Mouse (Mus musculus) kidney, embryonic 14.5 days (tissue): Measurements from ENCODE around the gene Arhgef40. TPM values are rescaled to one million over a fixed set of nuclear protein-coding genes. Genes with fewer than 3 reads are reported as not detected.
A peak's percentile ranks its signal among the peaks of the same experiment; 100 is the strongest.

Experiments
- ATAC-seq: fragments of 200-750 bp; cut with Nextera tagmentation; 2 replicates; pipeline ENCODE4 v1.8.0; 2017; ENCODE audit warnings: moderate number of reproducible peaks, mild to moderate bottlenecking, moderate TSS enrichment, moderate library complexity; ENCODE audit not compliant: low FRiP score, low TSS enrichment
- H3K27ac ChIP-seq: fragments of 300-500 bp; sonication (generic); 2 replicates; pipeline ENCODE4 v1.5.1; 2014; ENCODE audit warnings: low read depth, mild to moderate bottlenecking, low read length, moderate library complexity, mixed read lengths
- H3K27me3 ChIP-seq: fragments of 300-500 bp; sonication (generic); 2 replicates; pipeline ENCODE4 v1.6.1; 2014; ENCODE audit warnings: mild to moderate bottlenecking, low read length; ENCODE audit not compliant: control insufficient read depth, insufficient read depth
- H3K36me3 ChIP-seq: fragments of 300-500 bp; sonication (generic); 2 replicates; pipeline ENCODE4 v1.6.1; 2014; ENCODE audit warnings: low read length, mixed read lengths; ENCODE audit not compliant: control insufficient read depth, insufficient read depth
- H3K4me1 ChIP-seq: fragments of 300-500 bp; sonication (generic); 2 replicates; pipeline ENCODE4 v1.6.1; 2014; ENCODE audit warnings: low read length, mixed read lengths; ENCODE audit not compliant: control insufficient read depth, insufficient read depth
- H3K4me2 ChIP-seq: fragments of 300-500 bp; sonication (generic); replicated peaks from 2 replicates; pipeline ENCODE4 v1.6.1; 2014; ENCODE audit warnings: low read depth, mild to moderate bottlenecking, low read length
- H3K4me3 ChIP-seq: fragments of 300-500 bp; sonication (generic); 2 replicates; pipeline ENCODE4 v1.5.1; 2014; ENCODE audit warnings: mild to moderate bottlenecking, low read length
- H3K9ac ChIP-seq: fragments of 300-500 bp; sonication (generic); 2 replicates; pipeline ENCODE4 v1.6.1; 2014; ENCODE audit warnings: low read depth, mild to moderate bottlenecking, low read length, moderate library complexity
- H3K9me3 ChIP-seq: fragments of 300-500 bp; sonication (generic); 2 replicates; pipeline ENCODE4 v1.6.1; 2016; ENCODE audit warnings: low read length; ENCODE audit not compliant: control insufficient read depth
- WGBS: fragments of 180-500 bp; shearing (Covaris S2); extraction: QIAGEN DNeasy Blood & Tissue Kit; methylation state at CpG from one replicate; pipeline ENCODE4 v1.1.7; 2014; 5-methylcytosine and 5-hydroxymethylcytosine counted together
- polyA plus RNA-seq: library from polyadenylated mRNA; unstranded; fragments of >200 nt; fragmentation: Nextera tagmentation; extraction: Ambion mirVana; gene quantifications from 2 replicates; pipeline ENCODE4 v1.2.1, GENCODE M21; 2014

Arhgef40 gene
- polyA plus RNA-seq, 1 experiment from 2014 or later, result 74.9 TPM

- H3K9me3 ChIP-seq, result no peaks in the 10 kb centered on the region
- H3K27ac ChIP-seq, result no peak overlapping the region
- WGBS, result 87% methylated on average over 3 of the region's 3 CpGs
- no peak for ATAC-seq
- H3K27me3 ChIP-seq, result no peaks in the 10 kb centered on the region
- H3K36me3 ChIP-seq, result no peaks in the 10 kb centered on the region
- 0 out of 2 replicates have a peak, but pooled peaks cover 6% of the 10 kb centered on the region for H3K4me1 ChIP-seq
- no peak overlapping the region for H3K9ac ChIP-seq
- H3K4me3 ChIP-seq, result no peak overlapping the region
- no peak overlapping the region for H3K4me2 ChIP-seq
These were observed 5.3 kb upstream of the Arhgef40 start for GRCm38 (mm10) chr14:51979252-51979651.

- peak overlapping the region; percentile 80; the same call in 1 of the 2 replicates for H3K4me2 ChIP-seq
- peaks cover 12% of the 10 kb centered on the region; the same call in 1 of the 2 replicates for H3K36me3 ChIP-seq
- no peaks in the 10 kb centered on the region for H3K9me3 ChIP-seq
- H3K27me3 ChIP-seq, result no peaks in the 10 kb centered on the region
- no peak for ATAC-seq
- H3K9ac ChIP-seq, result no peak overlapping the region
- H3K4me1 ChIP-seq, result peaks cover 16% of the 10 kb centered on the region; the same call in 1 of the 2 replicates
- H3K4me3 ChIP-seq, result no peak overlapping the region
- WGBS, result 62% methylated on average over 4 of the region's 4 CpGs
- H3K27ac ChIP-seq, result no peak overlapping the region
These were observed 1.3 kb upstream of the Arhgef40 start for GRCm38 (mm10) chr14:51983251-51983650.

GRCm38 (mm10) chr14:51983855-51984246, 668 bp upstream of the Arhgef40 start:
- Histone ChIP-seq H3K4me1 (peaks cover 20% of the 10 kb centered on the region), H3K9me3 (no peaks in the 10 kb centered on the region), H3K9ac (peak overlapping the region; percentile 82), H3K27me3 (no peaks in the 10 kb centered on the region), H3K27ac (no peak overlapping the region; the same call in 1 of the 2 replicates), H3K4me2 (peak overlapping the region; percentile 80), H3K36me3 (peaks cover 15% of the 10 kb centered on the region; the same call in 1 of the 2 replicates), H3K4me3 (peak overlapping the region; percentile 66)
- no peak for ATAC-seq
- WGBS, result 9% methylated on average over 10 of the region's 10 CpGs

- Histone ChIP-seq H3K27me3 (no peaks in the 10 kb centered on the region), H3K9ac (peak overlapping the region; percentile 82), H3K36me3 (peaks cover 31% of the 10 kb centered on the region), H3K4me3 (peak overlapping the region; percentile 66), H3K4me2 (peak overlapping the region; percentile 80), H3K27ac (peak overlapping the region; percentile 70), H3K9me3 (no peaks in the 10 kb centered on the region), H3K4me1 (peaks cover 25% of the 10 kb centered on the region)
- whole genome bisulfite sequencing, result under 1% methylated on average over 26 of the region's 27 CpGs
- ATAC-seq, result peak; percentile 67
These were observed 1.0 kb downstream of the Arhgef40 start for GRCm38 (mm10) chr14:51985301-51986152.

DNA sequence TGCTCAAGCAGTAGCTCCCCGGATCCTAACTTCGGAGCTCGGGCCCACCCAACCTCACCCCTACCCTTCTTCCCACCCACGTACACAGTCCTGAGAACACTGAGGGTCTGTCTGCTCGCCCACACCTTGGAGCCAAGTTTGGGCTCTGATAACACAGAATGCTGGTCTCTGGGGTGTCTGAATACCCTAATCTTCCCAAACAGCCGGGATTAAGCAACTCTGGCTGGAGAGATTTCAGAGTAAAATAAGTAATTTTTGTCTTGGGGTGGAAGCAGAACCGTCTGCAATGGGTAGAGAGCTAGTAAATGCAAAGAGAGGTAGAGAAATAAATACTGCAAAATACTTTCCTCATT, 1.6 kb downstream of the Arhgef40 start:
- Histone ChIP-seq H3K36me3 (peaks cover 37% of the 10 kb centered on the region), H3K4me2 (peak overlapping the region; percentile 80), H3K27ac (peak overlapping the region; percentile 70), H3K9me3 (no peaks in the 10 kb centered on the region), H3K9ac (peak overlapping the region; percentile 82), H3K4me3 (peak overlapping the region; percentile 66), H3K27me3 (no peaks in the 10 kb centered on the region), H3K4me1 (peaks cover 25% of the 10 kb centered on the region)
- WGBS, result 6% methylated on average over 7 of the region's 7 CpGs
- no peak for ATAC-seq

DNA sequence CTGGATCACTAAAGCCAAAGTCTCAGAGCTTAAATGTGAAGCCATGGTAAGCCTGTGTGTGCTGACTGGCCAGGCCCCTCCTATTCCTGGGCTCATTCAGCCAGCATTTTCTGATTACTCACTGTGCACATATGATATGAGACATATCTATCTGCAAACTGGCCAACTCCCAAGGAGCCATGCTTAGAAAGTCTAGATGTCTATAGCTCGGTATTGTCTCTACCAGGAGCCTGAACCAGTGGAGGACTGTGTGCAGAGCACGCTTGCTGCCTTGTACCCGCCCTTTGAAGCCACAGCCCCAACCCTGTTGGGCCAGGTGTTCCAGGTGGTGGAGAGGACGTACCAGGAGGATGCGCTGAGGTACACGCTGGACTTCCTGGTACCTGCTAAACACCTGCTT, 2.7 kb downstream of the Arhgef40 start:
- no peak for ATAC-seq
- no peak overlapping the region for H3K4me2 ChIP-seq
- H3K27me3 ChIP-seq, result no peaks in the 10 kb centered on the region
- H3K27ac ChIP-seq, result no peak overlapping the region
- no peaks in the 10 kb centered on the region for H3K9me3 ChIP-seq
- H3K4me1 ChIP-seq, result peaks cover 25% of the 10 kb centered on the region
- H3K36me3 ChIP-seq, result peaks cover 48% of the 10 kb centered on the region
- no peak overlapping the region for H3K4me3 ChIP-seq
- 88% methylated on average over 6 of the region's 6 CpGs for WGBS
- 0 out of 2 replicates have a peak overlapping the region, but pooled peaks have one; percentile 82 for H3K9ac ChIP-seq

- no peak overlapping the region for H3K9ac ChIP-seq
- H3K9me3 ChIP-seq, result no peaks in the 10 kb centered on the region
- peaks cover 25% of the 10 kb centered on the region for H3K4me1 ChIP-seq
- H3K36me3 ChIP-seq, result peaks cover 57% of the 10 kb centered on the region
- H3K4me2 ChIP-seq, result no peak overlapping the region
- H3K4me3 ChIP-seq, result no peak overlapping the region
- WGBS, result 57% methylated on average over 12 of the region's 12 CpGs
- no peak for ATAC-seq
- H3K27me3 ChIP-seq, result no peaks in the 10 kb centered on the region
- H3K27ac ChIP-seq, result no peak overlapping the region
These were observed 4.2 kb downstream of the Arhgef40 start for GRCm38 (mm10) chr14:51988731-51989130.

- Histone ChIP-seq H3K4me1 (peaks cover 19% of the 10 kb centered on the region), H3K9me3 (no peaks in the 10 kb centered on the region), H3K9ac (peak overlapping the region; percentile 18; the same call in 1 of the 2 replicates), H3K4me3 (no peak overlapping the region), H3K4me2 (no peak overlapping the region), H3K27ac (no peak overlapping the region), H3K27me3 (no peaks in the 10 kb centered on the region), H3K36me3 (peaks cover 64% of the 10 kb centered on the region)
- WGBS, result 66% methylated on average over 12 of the region's 12 CpGs
- no peak for ATAC-seq
These were observed 5.0 kb downstream of the Arhgef40 start for GRCm38 (mm10) chr14:51989461-51989970.

DNA sequence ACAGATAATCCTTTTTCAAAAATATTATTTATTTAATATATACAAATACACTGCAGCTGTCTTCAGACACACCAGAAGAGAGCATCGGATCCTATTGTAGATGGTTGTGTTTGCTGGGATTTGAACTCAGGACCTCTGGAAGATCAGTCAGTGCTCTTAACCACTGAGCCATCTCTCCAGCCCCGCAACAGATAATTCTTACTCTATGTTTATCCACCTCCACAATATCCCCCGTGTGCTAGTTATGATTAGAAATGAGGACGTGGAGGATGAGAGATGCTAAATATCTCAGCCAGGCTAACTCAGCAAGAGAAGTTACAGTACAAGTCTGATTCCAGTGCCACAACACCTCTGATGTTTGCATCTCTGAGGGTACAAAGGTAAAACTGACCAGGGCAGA, 9.9 kb downstream of the Arhgef40 start:
- H3K9ac ChIP-seq, result no peak overlapping the region
- H3K9me3 ChIP-seq, result no peaks in the 10 kb centered on the region
- no peak for ATAC-seq
- 94% methylated on average over 4 of the region's 4 CpGs for WGBS
- peaks cover 87% of the 10 kb centered on the region for H3K36me3 ChIP-seq
- peaks cover under 1% of the 10 kb centered on the region; the same call in 1 of the 2 replicates for H3K4me1 ChIP-seq
- H3K4me3 ChIP-seq, result no peak overlapping the region
- no peak overlapping the region for H3K27ac ChIP-seq
- H3K4me2 ChIP-seq, result no peak overlapping the region
- H3K27me3 ChIP-seq, result no peaks in the 10 kb centered on the region
